Mouse (Mus musculus) C2C12 (cell line): ENCODE measurements around the gene Pkn3. TPM values are rescaled to one million over a fixed set of nuclear protein-coding genes. Genes with fewer than 3 reads are reported as not detected.

ENCODE experiments used
- H3K27me3 ChIP-seq: one replicate; pipeline ENCODE4 v1.6.1; 2011; ENCODE audit not compliant: control insufficient read depth, insufficient read depth, insufficient read length
- H3K36me3 ChIP-seq: one replicate; pipeline ENCODE4 v1.6.1; 2011; ENCODE audit not compliant: control insufficient read depth, insufficient read depth
- H3K4me3 ChIP-seq: one replicate; pipeline ENCODE4 v1.5.1; 2011; ENCODE audit warnings: mild to moderate bottlenecking, control low read depth; ENCODE audit not compliant: poor library complexity, insufficient read depth, severe bottlenecking
- H3K79me2 ChIP-seq: one replicate; pipeline ENCODE4 v1.6.1; 2011; ENCODE audit not compliant: control insufficient read depth, insufficient read depth
- H3K79me3 ChIP-seq: one replicate; pipeline ENCODE4 v1.6.1; 2011; ENCODE audit warnings: low read depth, control low read depth
- H3ac ChIP-seq: one replicate; pipeline ENCODE3; 2011; ENCODE audit warnings: low read depth; ENCODE audit not compliant: control insufficient read depth, insufficient read length
- CEBPB ChIP-seq: IDR thresholded peaks from one replicate; pipeline ENCODE4 v1.6.1; 2011; ENCODE audit warnings: low read depth, mild to moderate bottlenecking, control low read depth, moderate library complexity
- CTCF ChIP-seq: IDR thresholded peaks from one replicate; pipeline ENCODE4 v1.5.1; 2011; ENCODE audit not compliant: control insufficient read depth, insufficient read depth, insufficient read length
- FOSL1 ChIP-seq: IDR thresholded peaks from one replicate; pipeline ENCODE4 v1.8.0; 2011; ENCODE audit warnings: mild to moderate bottlenecking, low read length; ENCODE audit not compliant: poor library complexity, insufficient read depth, severe bottlenecking
- MAX ChIP-seq: IDR thresholded peaks from one replicate; pipeline ENCODE4 v1.6.1; 2011; ENCODE audit warnings: mild to moderate bottlenecking, control low read depth
- MYOD1 ChIP-seq: IDR thresholded peaks from one replicate; pipeline ENCODE4 v1.6.1; 2011; ENCODE audit warnings: low read depth; ENCODE audit not compliant: control insufficient read depth, insufficient read length
- MYOG ChIP-seq: IDR thresholded peaks from one replicate; pipeline ENCODE4 v1.6.1; 2011; ENCODE audit not compliant: control insufficient read depth, insufficient read length; ENCODE audit errors: extremely low read depth
- USF1 ChIP-seq: IDR thresholded peaks from one replicate; pipeline ENCODE4 v1.6.1; 2011; ENCODE audit warnings: low read depth, mild to moderate bottlenecking, control low read depth, moderate library complexity
- polyA plus RNA-seq: library from polyadenylated mRNA; unstranded; fragments of >200 nt; fragmentation: generic; extraction: Trizol; gene quantifications from one replicate; pipeline ENCODE4 v1.2.1, GENCODE M21; 2012; ENCODE audit warnings: missing spikeins

Pkn3 gene
- polyA plus RNA-seq, 1 experiment, result 5.5 TPM

DNA sequence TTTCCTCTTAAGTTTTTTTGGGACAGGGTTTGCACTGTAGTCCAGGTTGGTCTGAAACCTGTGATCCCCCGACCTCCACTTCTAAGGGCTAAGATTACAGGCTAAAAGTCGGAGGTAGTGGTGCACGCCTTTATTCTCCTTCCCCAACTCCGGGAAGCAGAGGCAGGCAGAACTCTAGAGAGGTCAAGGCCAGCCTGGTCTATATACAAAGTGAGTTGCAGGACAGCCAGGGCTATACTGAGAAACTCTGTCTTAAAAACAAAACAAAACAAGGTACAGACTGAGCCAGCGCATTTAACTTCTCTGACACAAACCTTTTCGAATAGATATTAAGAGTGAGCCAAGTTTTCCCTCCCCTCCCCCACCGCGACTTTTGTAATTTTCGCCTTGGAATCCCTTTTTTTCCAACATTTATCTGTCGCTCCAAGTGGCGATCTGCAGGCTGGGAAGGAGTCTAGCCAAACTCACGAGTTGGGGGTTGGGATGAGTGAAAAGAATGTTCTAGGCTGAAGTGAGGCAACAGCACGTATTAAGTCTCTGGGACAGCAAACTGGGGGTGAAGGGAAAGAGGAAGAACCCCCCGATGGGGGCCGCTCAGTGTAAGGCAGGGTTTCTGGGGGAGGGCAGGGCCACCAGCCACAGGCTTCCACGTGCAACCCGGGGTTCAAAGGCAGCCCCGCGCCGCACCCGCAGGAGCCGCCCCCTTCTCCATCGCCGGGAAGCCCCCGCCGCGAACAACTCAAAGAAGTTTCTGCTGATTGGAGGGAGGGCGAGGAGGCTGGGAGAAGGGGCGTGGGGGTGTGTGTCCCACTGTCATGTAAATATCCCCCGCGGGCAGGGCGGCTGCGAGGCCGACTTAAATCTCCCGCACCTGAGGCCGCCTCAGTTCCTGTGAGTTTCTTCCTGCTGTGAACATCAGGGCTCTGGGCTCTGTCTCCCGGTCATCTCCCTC is 16.0 kb upstream of the Pkn3 start:
- H3K79me2 ChIP-seq, result peaks cover 46% of the 10 kb centered on the region
- H3K27me3 ChIP-seq, result no peaks in the 10 kb centered on the region
- H3ac ChIP-seq, result peak overlapping the region; percentile 97
- no peaks in the 10 kb centered on the region for H3K36me3 ChIP-seq
- TF ChIP-seq FOSL1, result no peak
- TF ChIP-seq MYOG, result no peak
- TF ChIP-seq CEBPB, result no peak
- no peak for TF ChIP-seq MYOD1
- no peak for TF ChIP-seq USF1
- TF ChIP-seq MAX, result no peak
- TF ChIP-seq CTCF, result no peak
- H3K4me3 ChIP-seq, result peak overlapping the region; percentile 90
- H3K79me3 ChIP-seq, result peaks cover 36% of the 10 kb centered on the region

DNA sequence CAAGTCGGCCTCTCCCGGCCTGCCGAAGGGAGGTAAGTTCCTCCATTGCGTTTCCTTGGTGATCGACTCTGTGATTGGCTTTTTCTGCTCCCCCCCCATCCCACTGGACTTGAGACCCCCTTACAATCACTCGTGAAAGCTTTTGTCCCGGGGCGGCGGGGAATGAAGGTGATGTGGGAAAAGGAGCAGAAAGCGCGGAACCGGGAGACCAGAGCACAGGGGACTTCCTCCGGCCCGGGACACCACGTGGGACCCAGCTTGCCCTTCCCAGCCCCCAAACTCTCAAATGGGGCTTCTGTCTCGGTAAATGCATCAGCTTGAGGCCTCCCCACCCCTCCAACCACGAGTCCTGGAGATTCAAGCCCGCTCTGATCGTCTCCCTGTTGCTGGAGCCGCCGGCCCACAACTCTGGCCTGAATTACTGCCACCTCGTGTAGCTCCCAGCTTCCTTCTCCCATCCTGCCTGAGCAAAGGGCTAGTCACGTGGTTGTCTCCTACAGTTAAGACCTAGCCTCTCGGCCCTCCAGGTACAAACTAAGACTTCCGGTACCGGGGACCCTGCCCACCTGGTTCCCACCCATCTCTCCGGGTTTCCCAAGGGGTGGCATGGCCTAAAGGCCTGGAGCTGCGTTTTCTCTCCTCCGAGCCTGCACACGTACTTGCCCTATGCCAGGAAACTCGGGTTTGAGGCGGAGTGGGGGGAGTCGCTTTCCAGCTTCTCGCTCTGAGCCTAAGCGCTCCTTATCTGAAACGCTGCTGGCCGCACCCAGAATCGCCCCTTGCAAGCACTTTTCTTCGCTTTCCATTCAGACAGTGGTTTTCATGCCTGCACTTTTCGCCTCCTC is 15.0 kb upstream of the Pkn3 start:
- TF ChIP-seq MAX (peak; percentile 81), MYOD1 (no peak), FOSL1 (no peak), MYOG (no peak), USF1 (peak; percentile 88), CEBPB (no peak), CTCF (no peak)
- peaks cover under 1% of the 10 kb centered on the region for H3K36me3 ChIP-seq
- H3K79me2 ChIP-seq, result peaks cover 56% of the 10 kb centered on the region
- no peaks in the 10 kb centered on the region for H3K27me3 ChIP-seq
- H3K4me3 ChIP-seq, result peak overlapping the region; percentile 90
- H3ac ChIP-seq, result peak overlapping the region; percentile 97
- peaks cover 40% of the 10 kb centered on the region for H3K79me3 ChIP-seq

DNA sequence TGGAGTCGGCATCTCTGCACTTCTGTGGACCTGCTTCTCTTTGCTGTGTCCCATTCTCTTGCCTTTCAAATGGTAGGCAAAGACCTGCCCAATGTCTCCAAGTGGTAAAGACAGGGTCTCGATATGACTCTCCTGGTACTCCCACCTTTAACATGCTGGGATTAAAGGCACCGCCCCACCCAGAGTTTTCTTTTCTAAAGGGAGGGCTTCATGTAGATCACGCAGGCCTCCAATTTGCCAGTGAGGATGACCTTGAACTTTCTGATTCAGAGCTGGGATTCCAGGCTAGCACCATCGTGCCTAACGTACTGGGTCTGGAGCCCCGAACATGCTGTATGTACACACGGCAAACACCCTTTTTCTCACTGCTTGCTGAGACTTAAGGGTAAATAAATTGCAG is 14.2 kb upstream of the Pkn3 start:
- TF ChIP-seq MAX (no peak), MYOG (no peak), CTCF (no peak), FOSL1 (no peak), USF1 (no peak), MYOD1 (no peak), CEBPB (no peak)
- H3K27me3 ChIP-seq, result no peaks in the 10 kb centered on the region
- peak overlapping the region; percentile 97 for H3ac ChIP-seq
- H3K36me3 ChIP-seq, result peaks cover 8% of the 10 kb centered on the region
- H3K79me3 ChIP-seq, result peaks cover 48% of the 10 kb centered on the region
- peaks cover 64% of the 10 kb centered on the region for H3K79me2 ChIP-seq
- H3K4me3 ChIP-seq, result peak overlapping the region; percentile 90

DNA sequence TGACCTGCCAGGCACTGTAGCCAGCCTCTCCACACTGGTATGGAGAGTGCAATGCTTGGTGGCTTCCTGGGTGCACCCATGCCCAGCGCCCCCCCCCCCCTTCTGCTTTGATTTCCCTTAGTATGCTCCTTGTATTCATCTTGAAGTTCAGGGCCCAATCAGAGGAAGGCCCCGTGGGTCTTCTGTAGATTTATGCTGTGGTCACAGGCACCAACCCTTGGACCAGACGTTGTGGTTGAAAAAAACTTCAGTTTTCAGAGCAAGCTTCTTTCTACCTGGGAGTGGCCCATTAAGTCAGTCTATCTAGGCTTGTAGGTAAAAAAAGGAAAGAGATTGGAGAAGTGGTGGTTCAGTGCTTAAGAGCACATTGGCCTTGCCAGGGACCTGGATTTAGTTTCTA is 13.7 kb upstream of the Pkn3 start:
- Histone ChIP-seq H3K79me3 (peaks cover 53% of the 10 kb centered on the region), H3K27me3 (no peaks in the 10 kb centered on the region), H3K79me2 (peaks cover 69% of the 10 kb centered on the region), H3K4me3 (peak overlapping the region; percentile 90), H3ac (peak overlapping the region; percentile 97), H3K36me3 (peaks cover 14% of the 10 kb centered on the region)
- TF ChIP-seq MAX (no peak), MYOD1 (no peak), FOSL1 (no peak), MYOG (no peak), CTCF (no peak), CEBPB (no peak), USF1 (no peak)

DNA sequence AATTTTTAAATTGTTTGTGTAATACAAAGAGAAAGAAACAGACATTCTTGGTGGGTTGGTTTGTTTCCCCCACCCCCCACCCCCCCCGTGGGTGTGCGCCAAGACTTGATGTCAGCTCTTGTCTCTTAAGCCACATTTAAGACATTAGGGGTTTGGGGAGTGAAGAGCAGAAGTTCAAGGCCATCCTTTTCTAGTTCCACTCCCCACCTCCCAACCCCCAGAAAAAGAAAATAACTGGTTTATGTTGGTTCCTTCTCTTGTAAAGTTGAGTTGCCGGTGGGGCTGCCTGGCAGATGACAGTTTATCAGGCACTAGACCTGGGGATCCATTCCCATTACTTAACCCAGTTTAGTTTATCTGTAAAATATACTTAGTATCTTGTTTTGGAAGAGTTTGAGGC is 13.2 kb upstream of the Pkn3 start:
- no peak for TF ChIP-seq MAX
- TF ChIP-seq MYOD1, result no peak
- TF ChIP-seq FOSL1, result no peak
- no peak for TF ChIP-seq CTCF
- no peak for TF ChIP-seq USF1
- TF ChIP-seq MYOG, result no peak
- no peak for TF ChIP-seq CEBPB
- no peak overlapping the region for H3ac ChIP-seq
- H3K27me3 ChIP-seq, result no peaks in the 10 kb centered on the region
- H3K79me3 ChIP-seq, result peaks cover 58% of the 10 kb centered on the region
- peaks cover 74% of the 10 kb centered on the region for H3K79me2 ChIP-seq
- peaks cover 19% of the 10 kb centered on the region for H3K36me3 ChIP-seq
- peak overlapping the region; percentile 90 for H3K4me3 ChIP-seq
